Mouse (Mus musculus) kidney, postnatal 25 days (tissue): ENCODE measurements around the gene Ankrd54.
"Not testable (repeated sequence)": the region's sequence is repeated elsewhere in the genome, so short reads cannot be mapped to it uniquely, and the experiment has no call there.

Experiments
- DNase-seq, 2 experiments: peaks; one replicate each; pipeline ENCODE4 v3.0.0; 2021; ENCODE audit warnings: mixed read lengths in 2 of 2

Gene Ankrd54

GRCm38 (mm10) chr15:79040501-79041416 is 21.9 kb downstream of the Ankrd54 start:
- DNase-seq = peak; percentile 50 to 61

GRCm38 (mm10) chr15:79038853-79039252 is 23.8 kb downstream of the Ankrd54 start:
- DNase-seq = peak; percentile 92 to 95

GRCm38 (mm10) chr15:79038331-79038730 is 24.4 kb downstream of the Ankrd54 start:
- DNase-seq = no peak

GRCm38 (mm10) chr15:79037913-79038328 is 24.8 kb downstream of the Ankrd54 start:
- DNase-seq = peak; percentile 86 to 90

- not testable (repeated sequence) for DNase-seq
Measured at GRCm38 (mm10) chr15:79031908-79032307, 30.8 kb downstream of the Ankrd54 start.

GRCm38 (mm10) chr15:79030551-79031435 is 31.9 kb downstream of the Ankrd54 start:
- DNase-seq = peak; percentile 95 to 98

- DNase-seq = no peak
Measured at GRCm38 (mm10) chr15:79029519-79030241, 33.0 kb downstream of the Ankrd54 start.

- DNase-seq = no peak
Measured at GRCm38 (mm10) chr15:79028823-79029484, 33.7 kb downstream of the Ankrd54 start.

GRCm38 (mm10) chr15:79028237-79028738 is 34.4 kb downstream of the Ankrd54 start, which contains the start of gene H1f0:
H1f0 (plus strand) TSS chr15:79028450.
- DNase-seq = peak; percentile 93 to 97

- DNase-seq = peak; percentile 30 to 75
Measured at GRCm38 (mm10) chr15:79027291-79028205, 35.1 kb downstream of the Ankrd54 start.

- peak; percentile 81 to 85 for DNase-seq
Measured at GRCm38 (mm10) chr15:79026511-79027290, 36.0 kb downstream of the Ankrd54 start.

- peak; percentile 38 to 73 for DNase-seq
Measured at GRCm38 (mm10) chr15:79025687-79026308, 36.9 kb downstream of the Ankrd54 start.

- peak; percentile 30 to 61 for DNase-seq
Measured at GRCm38 (mm10) chr15:79023366-79023765, 39.3 kb downstream of the Ankrd54 start.

- peak; percentile 33 to 68 for DNase-seq
Measured at GRCm38 (mm10) chr15:79022671-79023230, 39.9 kb downstream of the Ankrd54 start.

- no peak for DNase-seq
Measured at GRCm38 (mm10) chr15:79018886-79019285, 43.8 kb downstream of the Ankrd54 start.

GRCm38 (mm10) chr15:79018191-79018590 is 44.5 kb downstream of the Ankrd54 start:
- no peak for DNase-seq

GRCm38 (mm10) chr15:79013382-79013781 is 49.3 kb downstream of the Ankrd54 start:
- no peak for DNase-seq

GRCm38 (mm10) chr15:79011550-79011949 is 51.1 kb downstream of the Ankrd54 start:
- DNase-seq = no peak

GRCm38 (mm10) chr15:79009734-79010133 is 53.0 kb downstream of the Ankrd54 start:
- no peak for DNase-seq
